Mouse (Mus musculus): ENCODE data around the gene Gli1.

- no peak for TF ChIP-seq POLR2A (IDR thresholded peaks at IDR 0.05; ENCODE audit: borderline replicate concordance, low read depth, low read length)
- TF ChIP-seq CTCF (IDR thresholded peaks at IDR 0.05; ENCODE audit: low read depth, low read length): no peak
Observed at GRCm38 (mm10) chr10:127287936-127288293, 53.9 kb downstream of the Gli1 start.

All from bone marrow macrophage, adult 2 months (primary cell).